Mouse (Mus musculus) bone marrow macrophage, adult 2 months (primary cell): ENCODE measurements at regions not wholly inside any gene's neighbourhood (a gene's known extent, or its start where the extent isn't known, plus 50 kb on each side); places are given as distances from the start of the nearest gene placed in this dataset.

Source experiments
- CTCF ChIP-seq: IDR thresholded peaks from 2 replicates; pipeline ENCODE4 v1.5.1; 2012; ENCODE audit warnings: low read depth, mild to moderate bottlenecking, low read length, moderate library complexity
- POLR2A ChIP-seq: IDR thresholded peaks from 2 replicates; pipeline ENCODE4 v1.6.1; 2012; ENCODE audit warnings: mild to moderate bottlenecking, low read depth, low read length, borderline replicate concordance

DNA sequence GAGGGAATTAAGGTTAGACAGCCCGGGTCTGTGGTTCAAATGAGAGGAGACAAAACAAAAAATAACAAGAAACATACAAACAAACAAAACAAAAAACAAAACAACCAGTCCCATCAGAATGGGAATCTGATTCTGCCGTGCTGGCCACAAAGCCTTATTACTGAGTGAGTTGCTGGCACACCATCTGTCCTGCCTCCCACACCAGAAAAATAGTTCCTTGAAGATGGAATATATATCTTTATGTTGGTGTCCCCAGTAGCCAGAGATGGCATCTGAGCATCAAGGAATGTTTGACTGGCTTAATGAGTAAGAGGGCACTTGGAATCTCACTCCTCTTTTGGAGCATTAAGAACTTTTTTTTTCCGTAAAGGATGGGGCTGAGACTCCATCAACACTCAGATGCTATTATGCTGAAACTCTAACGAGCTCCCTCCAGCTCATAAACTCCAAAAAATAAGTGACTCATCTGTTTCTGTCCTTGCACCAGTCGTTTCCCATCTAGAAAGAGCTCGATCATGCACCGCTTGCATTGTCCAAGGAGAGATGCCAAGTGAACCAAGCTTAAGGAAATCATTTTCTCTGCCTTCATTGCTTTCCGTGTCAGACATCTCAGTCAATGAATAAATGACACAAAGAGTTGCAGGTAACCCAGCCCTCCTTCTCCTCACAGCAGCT lies 329.0 kb upstream of the Kdm8 start:
- no peak for TF ChIP-seq CTCF
- TF ChIP-seq POLR2A = no peak
